Mouse (Mus musculus): ENCODE measurements around the gene Pnliprp1. TPM values are rescaled to one million over a fixed set of nuclear protein-coding genes. Genes with fewer than 3 reads are reported as not detected.

Pnliprp1 gene
- polyA plus RNA-seq, 1 experiment from 2014 or later = 0.25 TPM

GRCm38 (mm10) chr19:58776461-58776860 lies 47.8 kb downstream of the Pnliprp1 start:
- DNase-seq (ENCODE audit: low spot score) = no peak

- no peak for DNase-seq (ENCODE audit: low spot score)
These were observed 52.9 kb downstream of the Pnliprp1 start for GRCm38 (mm10) chr19:58781566-58781965.

- no peak for DNase-seq (ENCODE audit: low spot score)
These were observed 55.3 kb downstream of the Pnliprp1 start for GRCm38 (mm10) chr19:58783938-58784337.

- DNase-seq (ENCODE audit: low spot score) = no peak
These were observed 60.5 kb downstream of the Pnliprp1 start for GRCm38 (mm10) chr19:58789194-58789593.

Other genes starting within 250 kb of the Pnliprp1 start
- not detected in 2 replicates for gene Ccdc172, start 216.9 kb upstream of the Pnliprp1 start, polyA plus RNA-seq (2015; fragmentation: Nextera tagmentation; extraction: Ambion mirVana)
- 0.12 and 0.19 TPM in 2 replicates for gene Pnlip, start 76.4 kb upstream of the Pnliprp1 start, polyA plus RNA-seq (2015; fragmentation: Nextera tagmentation; extraction: Ambion mirVana)
- gene Pnliprp2, start 30.8 kb downstream of the Pnliprp1 start, polyA plus RNA-seq (2015; fragmentation: Nextera tagmentation; extraction: Ambion mirVana) = 0.12 and 0.23 TPM in 2 replicates
- not detected in 2 replicates for gene 1700019N19Rik, start 65.6 kb downstream of the Pnliprp1 start, polyA plus RNA-seq (2015; fragmentation: Nextera tagmentation; extraction: Ambion mirVana)
- 0.12 and 0.24 TPM in 2 replicates for gene Eno4, start 214.5 kb downstream of the Pnliprp1 start, polyA plus RNA-seq (2015; fragmentation: Nextera tagmentation; extraction: Ambion mirVana)
- gene Hspa12a, start 214.8 kb downstream of the Pnliprp1 start, polyA plus RNA-seq (2015; fragmentation: Nextera tagmentation; extraction: Ambion mirVana) = 0.72 and 0.99 TPM in 2 replicates